Mouse (Mus musculus): ENCODE measurements around the gene CN725425.

GRCm38 (mm10) chr15:91153311-91153710 is 46.0 kb upstream of the CN725425 start:
- no peak for TF ChIP-seq CTCF (IDR thresholded peaks at IDR 0.05; ENCODE audit: extremely low read depth, insufficient read depth, insufficient read length, insufficient replicate concordance)
- TF ChIP-seq POLR2A (IDR thresholded peaks at IDR 0.05; ENCODE audit: low read depth, low read length), result no peak
